Mouse (Mus musculus) granulocyte monocyte progenitor cell, adult 5-6 weeks (primary cell): ENCODE results near the gene Zbtb45. TPM values are rescaled to one million over a fixed set of nuclear protein-coding genes. Genes with fewer than 3 reads are reported as not detected.

ENCODE experiments used
- ATAC-seq: replicated peaks from 2 replicates; pipeline ENCODE4 v1.8.0; 2016; ENCODE audit warnings: mild to moderate bottlenecking, moderate TSS enrichment, inconsistent platforms; ENCODE audit not compliant: poor library complexity, severe bottlenecking
- total RNA-seq, 2 experiments: library from RNA; stranded (forward) in 1 of 2; stranded (reverse) in 1 of 2; fragments of 200-712, 200-1000 nt in 1 of 2; fragments of >200 nt in 1 of 2; fragmentation: Nextera tagmentation in 1 of 2; gene quantifications; 2 replicates each; pipeline ENCODE4 v1.2.3; 2014 to 2017

Zbtb45 gene
- total RNA-seq, 2 experiments from 2014 or later = 4.9 to 8.5 TPM

- no peak for ATAC-seq
These were observed 50.9 kb downstream of the Zbtb45 start for GRCm38 (mm10) chr7:12958948-12959347.

GRCm38 (mm10) chr7:12957511-12957910 is 52.3 kb downstream of the Zbtb45 start:
- ATAC-seq = 0 out of 2 replicates have a peak, but pooled peaks have one; percentile 15

- peak; percentile 62 for ATAC-seq
These were observed 54.9 kb downstream of the Zbtb45 start for GRCm38 (mm10) chr7:12954896-12955295.

Other genes with a start within 250 kb of the Zbtb45 start
- gene Zscan18, start 206.4 kb downstream of the Zbtb45 start, total RNA-seq (2014; fragmentation: Nextera tagmentation) = 0.26 and 3.4 TPM in 2 replicates
- 1.6 and 3.3 TPM in 2 replicates for gene Zscan18, start 206.4 kb downstream of the Zbtb45 start, total RNA-seq (2017)
- gene Zfp329, start 191.2 kb downstream of the Zbtb45 start, total RNA-seq (2014; fragmentation: Nextera tagmentation) = 9.1 and 16.6 TPM in 2 replicates
- gene Zfp329, start 191.2 kb downstream of the Zbtb45 start, total RNA-seq (2017) = 6.7 and 8.3 TPM in 2 replicates
- 28.1 and 34.8 TPM in 2 replicates for gene Zfp110, start 175.3 kb downstream of the Zbtb45 start, total RNA-seq (2014; fragmentation: Nextera tagmentation)
- 38.2 and 45.9 TPM in 2 replicates for gene Zfp110, start 175.3 kb downstream of the Zbtb45 start, total RNA-seq (2017)
- 3.4 and 3.6 TPM in 2 replicates for gene Zfp128, start 128.9 kb downstream of the Zbtb45 start, total RNA-seq (2014; fragmentation: Nextera tagmentation)
- 2.5 and 3.1 TPM in 2 replicates for gene Zfp128, start 128.9 kb downstream of the Zbtb45 start, total RNA-seq (2017)
- gene Zscan22, start 112.2 kb downstream of the Zbtb45 start, total RNA-seq (2014; fragmentation: Nextera tagmentation) = 26.6 and 32.4 TPM in 2 replicates
- gene Zscan22, start 112.2 kb downstream of the Zbtb45 start, total RNA-seq (2017) = 4.8 and 8.1 TPM in 2 replicates
- 2,621 and 2,837 TPM in 2 replicates for gene Rps5, start 87.7 kb downstream of the Zbtb45 start, total RNA-seq (2014; fragmentation: Nextera tagmentation)
- 1,142 and 1,421 TPM in 2 replicates for gene Rps5, start 87.7 kb downstream of the Zbtb45 start, total RNA-seq (2017)
- gene Rnf225, start 82.6 kb downstream of the Zbtb45 start, total RNA-seq (2014; fragmentation: Nextera tagmentation) = 0.92 and 0.95 TPM in 2 replicates
- gene Rnf225, start 82.6 kb downstream of the Zbtb45 start, total RNA-seq (2017) = 0.26 and 0.88 TPM in 2 replicates
- gene Zfp324, start 44.2 kb downstream of the Zbtb45 start, total RNA-seq (2014; fragmentation: Nextera tagmentation) = 5.9 and 8.6 TPM in 2 replicates
- 7.6 and 7.8 TPM in 2 replicates for gene Zfp324, start 44.2 kb downstream of the Zbtb45 start, total RNA-seq (2017)
- 5.4 and 9.5 TPM in 2 replicates for gene Zfp446, start 32.2 kb downstream of the Zbtb45 start, total RNA-seq (2014; fragmentation: Nextera tagmentation)
- 3.0 and 4.0 TPM in 2 replicates for gene Zfp446, start 32.2 kb downstream of the Zbtb45 start, total RNA-seq (2017)
- gene Slc27a5, start 11.8 kb downstream of the Zbtb45 start, total RNA-seq (2014; fragmentation: Nextera tagmentation) = not detected in 2 replicates
- not detected in 2 replicates for gene Slc27a5, start 11.8 kb downstream of the Zbtb45 start, total RNA-seq (2017)
- gene Trim28, start 10.9 kb downstream of the Zbtb45 start, total RNA-seq (2014; fragmentation: Nextera tagmentation) = 599 and 728 TPM in 2 replicates
- 489 and 493 TPM in 2 replicates for gene Trim28, start 10.9 kb downstream of the Zbtb45 start, total RNA-seq (2017)
- gene Chmp2a, start 24.8 kb upstream of the Zbtb45 start, total RNA-seq (2014; fragmentation: Nextera tagmentation) = 117 and 163 TPM in 2 replicates
- 162 and 196 TPM in 2 replicates for gene Chmp2a, start 24.8 kb upstream of the Zbtb45 start, total RNA-seq (2017)
- gene Ube2m, start 28.2 kb upstream of the Zbtb45 start, total RNA-seq (2014; fragmentation: Nextera tagmentation) = 196 and 197 TPM in 2 replicates
- 126 and 132 TPM in 2 replicates for gene Ube2m, start 28.2 kb upstream of the Zbtb45 start, total RNA-seq (2017)
- 0.43 TPM in 1 of 2 replicates, not detected in the other for gene Mzf1, start 44.7 kb upstream of the Zbtb45 start, total RNA-seq (2014; fragmentation: Nextera tagmentation)
- gene Mzf1, start 44.7 kb upstream of the Zbtb45 start, total RNA-seq (2017) = 0.30 and 0.57 TPM in 2 replicates
- not detected in 2 replicates for gene Vmn1r85, start 85.1 kb upstream of the Zbtb45 start, total RNA-seq (2014; fragmentation: Nextera tagmentation)
- not detected in 2 replicates for gene Vmn1r85, start 85.1 kb upstream of the Zbtb45 start, total RNA-seq (2017)
- not detected in 2 replicates for gene Vmn1r86, start 109.9 kb upstream of the Zbtb45 start, total RNA-seq (2014; fragmentation: Nextera tagmentation)
- gene Vmn1r86, start 109.9 kb upstream of the Zbtb45 start, total RNA-seq (2017) = not detected in 2 replicates
- not detected in 2 replicates for gene Vmn1r87, start 130.1 kb upstream of the Zbtb45 start, total RNA-seq (2014; fragmentation: Nextera tagmentation)
- not detected in 2 replicates for gene Vmn1r87, start 130.1 kb upstream of the Zbtb45 start, total RNA-seq (2017)
- 0.26 TPM in 1 of 2 replicates, not detected in the other for gene Vmn1r88, start 149.5 kb upstream of the Zbtb45 start, total RNA-seq (2014; fragmentation: Nextera tagmentation)
- gene Vmn1r88, start 149.5 kb upstream of the Zbtb45 start, total RNA-seq (2017) = not detected in 2 replicates
- not detected in 2 replicates for gene Vmn1r89, start 203.0 kb upstream of the Zbtb45 start, total RNA-seq (2014; fragmentation: Nextera tagmentation)
- not detected in 2 replicates for gene Vmn1r89, start 203.0 kb upstream of the Zbtb45 start, total RNA-seq (2017)